Mouse (Mus musculus): Measurements from ENCODE around the gene Tns2. TPM values are rescaled to one million over a fixed set of nuclear protein-coding genes. Genes with fewer than 3 reads are reported as not detected.

Gene Tns2
- polyA plus RNA-seq, 1 experiment from 2014 or later, result 30.1 TPM

- Histone ChIP-seq H3K4me1 (ENCODE audit: control insufficient read depth in 2 of 2, insufficient read depth in 2 of 2, low read length in 2 of 2) (peaks cover 10 to 15% of the 10 kb centered on the region in 2 experiments; a peak in 2 of 4 replicates), H3K9ac (ENCODE audit: low read length) (no peak overlapping the region), H3K9me3 (ENCODE audit: control insufficient read depth, low read length) (no peaks in the 10 kb centered on the region), H3K4me2 (ENCODE audit: low read length) (no peak overlapping the region), H3K27ac (replicated peaks in 1 of 2; ENCODE audit: control insufficient read depth in 1 of 2, insufficient read depth in 1 of 2, low read depth in 2 of 2, low read length in 2 of 2) (no peak overlapping the region), H3K4me3 (ENCODE audit: control insufficient read depth in 1 of 2, insufficient read depth in 1 of 2, low read depth in 1 of 2, low read length in 2 of 2) (no peak overlapping the region), H3K27me3 (ENCODE audit: control insufficient read depth, insufficient read depth, low read length) (peaks cover 22% of the 10 kb centered on the region), H3K36me3 (ENCODE audit: control insufficient read depth, insufficient read depth, low read length) (no peaks in the 10 kb centered on the region)
- ATAC-seq (ENCODE audit: insufficient number of reproducible peaks, insufficient read depth, low FRiP score, low read depth), result no peak
- WGBS, result 82% methylated on average over 5 of the region's 5 CpGs
Measured at GRCm38 (mm10) chr15:102141120-102141519, 40.9 kb downstream of the Tns2 start.

GRCm38 (mm10) chr15:102142914-102143912 lies 43.0 kb downstream of the Tns2 start:
- Histone ChIP-seq H3K36me3 (ENCODE audit: control insufficient read depth, insufficient read depth, low read length) (no peaks in the 10 kb centered on the region), H3K4me3 (ENCODE audit: control insufficient read depth in 1 of 2, insufficient read depth in 1 of 2, low read depth in 1 of 2, low read length in 2 of 2) (no peak overlapping the region), H3K4me2 (ENCODE audit: low read length) (no peak overlapping the region), H3K27me3 (ENCODE audit: control insufficient read depth, insufficient read depth, low read length) (peaks cover 22% of the 10 kb centered on the region), H3K27ac (replicated peaks in 1 of 2; ENCODE audit: control insufficient read depth in 1 of 2, insufficient read depth in 1 of 2, low read depth in 2 of 2, low read length in 2 of 2) (no peak overlapping the region), H3K9me3 (ENCODE audit: control insufficient read depth, low read length) (no peaks in the 10 kb centered on the region), H3K9ac (ENCODE audit: low read length) (no peak overlapping the region), H3K4me1 (ENCODE audit: control insufficient read depth in 2 of 2, insufficient read depth in 2 of 2, low read length in 2 of 2) (peaks cover 9 to 10% of the 10 kb centered on the region in 2 experiments; a peak in 2 of 4 replicates)
- no peak for ATAC-seq (ENCODE audit: insufficient number of reproducible peaks, insufficient read depth, low FRiP score, low read depth)
- WGBS, result 54% methylated on average over 23 of the region's 23 CpGs

DNA sequence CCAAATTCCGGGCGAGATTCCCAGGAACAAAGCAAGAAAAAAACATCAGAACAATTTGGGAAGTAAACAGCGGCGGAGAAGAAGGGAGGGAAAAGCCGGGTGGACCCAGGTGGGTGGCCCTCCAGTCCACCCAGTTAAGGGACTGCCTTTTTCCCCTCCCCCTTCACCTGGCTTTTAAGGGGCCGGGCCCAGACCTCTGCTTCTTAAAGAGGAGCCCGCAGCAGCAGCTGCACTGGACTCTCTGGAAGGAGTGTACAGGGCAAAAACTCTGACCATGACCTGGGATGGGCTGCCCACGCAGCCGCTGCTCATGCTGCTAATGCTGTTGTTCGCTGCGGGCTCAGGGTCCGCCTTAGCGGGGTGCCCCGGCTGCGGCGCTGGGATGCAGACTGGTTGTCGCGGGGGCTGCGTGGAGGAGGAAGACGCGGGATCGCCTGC lies 44.1 kb downstream of the Tns2 start, which contains the start of gene Igfbp6:
Gene Igfbp6, plus strand, starts transcription at position 89 of the 438 bp plus-strand sequence.
- H3K27ac ChIP-seq (replicated peaks in 1 of 2; ENCODE audit: control insufficient read depth in 1 of 2, insufficient read depth in 1 of 2, low read depth in 2 of 2, low read length in 2 of 2), result no peak within 1 kb of the TSS
- no peak for ATAC-seq (ENCODE audit: insufficient number of reproducible peaks, insufficient read depth, low FRiP score, low read depth)
- H3K36me3 ChIP-seq (ENCODE audit: control insufficient read depth, insufficient read depth, low read length), result no peaks in the 10 kb centered on the region
- 10% methylated on average over 22 of the region's 22 CpGs for WGBS
- H3K4me3 ChIP-seq (ENCODE audit: control insufficient read depth in 1 of 2, insufficient read depth in 1 of 2, low read depth in 1 of 2, low read length in 2 of 2), result peak within 1 kb of the TSS; percentile 11 to 18; a peak in 2 of 4 replicates
- H3K4me2 ChIP-seq (ENCODE audit: low read length), result peak within 1 kb of the TSS; percentile 54
- H3K27me3 ChIP-seq (ENCODE audit: control insufficient read depth, insufficient read depth, low read length), result peaks cover 22% of the 10 kb centered on the region
- H3K9me3 ChIP-seq (ENCODE audit: control insufficient read depth, low read length), result no peaks in the 10 kb centered on the region
- peak within 1 kb of the TSS; percentile 21; the same call in 1 of the 2 replicates for H3K9ac ChIP-seq (ENCODE audit: low read length)
- H3K4me1 ChIP-seq (ENCODE audit: control insufficient read depth in 2 of 2, insufficient read depth in 2 of 2, low read length in 2 of 2), result peaks cover 9 to 10% of the 10 kb centered on the region in 2 experiments; a peak in 2 of 4 replicates

DNA sequence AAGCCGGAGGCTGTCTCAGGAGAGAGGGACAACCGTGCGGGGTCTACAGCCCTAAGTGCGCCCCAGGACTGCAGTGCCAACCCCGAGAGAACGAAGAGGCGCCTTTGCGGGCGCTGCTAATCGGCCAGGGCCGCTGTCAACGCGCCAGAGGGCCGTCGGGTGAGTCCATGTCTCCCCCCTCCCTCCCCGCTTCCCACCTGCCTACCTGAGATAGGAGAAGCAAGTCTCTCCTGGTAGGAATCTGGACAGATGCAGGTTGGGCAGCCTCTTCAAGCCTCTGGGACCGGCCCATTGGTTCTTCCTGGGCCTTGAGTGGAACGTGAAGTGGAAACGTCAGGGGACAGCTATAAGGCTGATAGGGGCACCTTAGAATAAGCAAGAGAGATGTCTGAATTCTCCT lies 44.5 kb downstream of the Tns2 start:
- Histone ChIP-seq H3K36me3 (ENCODE audit: control insufficient read depth, insufficient read depth, low read length) (no peaks in the 10 kb centered on the region), H3K27ac (replicated peaks in 1 of 2; ENCODE audit: control insufficient read depth in 1 of 2, insufficient read depth in 1 of 2, low read depth in 2 of 2, low read length in 2 of 2) (no peak overlapping the region), H3K27me3 (ENCODE audit: control insufficient read depth, insufficient read depth, low read length) (peaks cover 22% of the 10 kb centered on the region), H3K9ac (ENCODE audit: low read length) (peak overlapping the region; percentile 21; the same call in 1 of the 2 replicates), H3K4me2 (ENCODE audit: low read length) (peak overlapping the region; percentile 54), H3K9me3 (ENCODE audit: control insufficient read depth, low read length) (no peaks in the 10 kb centered on the region), H3K4me1 (ENCODE audit: control insufficient read depth in 2 of 2, insufficient read depth in 2 of 2, low read length in 2 of 2) (peaks cover 9 to 10% of the 10 kb centered on the region in 2 experiments; a peak in 2 of 4 replicates), H3K4me3 (ENCODE audit: control insufficient read depth in 1 of 2, insufficient read depth in 1 of 2, low read depth in 1 of 2, low read length in 2 of 2) (peak overlapping the region; percentile 11 to 18; a peak in 2 of 4 replicates)
- ATAC-seq (ENCODE audit: insufficient number of reproducible peaks, insufficient read depth, low FRiP score, low read depth), result no peak
- WGBS, result 12% methylated on average over 16 of the region's 19 CpGs

GRCm38 (mm10) chr15:102145330-102145729 lies 45.1 kb downstream of the Tns2 start:
- ATAC-seq (ENCODE audit: insufficient number of reproducible peaks, insufficient read depth, low FRiP score, low read depth), result no peak
- Histone ChIP-seq H3K27me3 (ENCODE audit: control insufficient read depth, insufficient read depth, low read length) (peaks cover 22% of the 10 kb centered on the region), H3K4me3 (ENCODE audit: control insufficient read depth in 1 of 2, insufficient read depth in 1 of 2, low read depth in 1 of 2, low read length in 2 of 2) (no peak overlapping the region), H3K27ac (replicated peaks in 1 of 2; ENCODE audit: control insufficient read depth in 1 of 2, insufficient read depth in 1 of 2, low read depth in 2 of 2, low read length in 2 of 2) (no peak overlapping the region), H3K9ac (ENCODE audit: low read length) (no peak overlapping the region), H3K36me3 (ENCODE audit: control insufficient read depth, insufficient read depth, low read length) (no peaks in the 10 kb centered on the region), H3K9me3 (ENCODE audit: control insufficient read depth, low read length) (no peaks in the 10 kb centered on the region), H3K4me2 (ENCODE audit: low read length) (no peak overlapping the region), H3K4me1 (ENCODE audit: control insufficient read depth in 2 of 2, insufficient read depth in 2 of 2, low read length in 2 of 2) (peaks cover 11 to 12% of the 10 kb centered on the region in 2 experiments)
- 77% methylated on average over 10 of the region's 10 CpGs for WGBS

GRCm38 (mm10) chr15:102146089-102146488 lies 45.9 kb downstream of the Tns2 start:
- no peak overlapping the region for H3K4me3 ChIP-seq (ENCODE audit: control insufficient read depth in 1 of 2, insufficient read depth in 1 of 2, low read depth in 1 of 2, low read length in 2 of 2)
- no peak overlapping the region for H3K27ac ChIP-seq (replicated peaks in 1 of 2; ENCODE audit: control insufficient read depth in 1 of 2, insufficient read depth in 1 of 2, low read depth in 2 of 2, low read length in 2 of 2)
- H3K27me3 ChIP-seq (ENCODE audit: control insufficient read depth, insufficient read depth, low read length), result peaks cover 22% of the 10 kb centered on the region
- H3K9ac ChIP-seq (ENCODE audit: low read length), result no peak overlapping the region
- peaks cover 16 to 19% of the 10 kb centered on the region in 2 experiments for H3K4me1 ChIP-seq (ENCODE audit: control insufficient read depth in 2 of 2, insufficient read depth in 2 of 2, low read length in 2 of 2)
- H3K4me2 ChIP-seq (ENCODE audit: low read length), result no peak overlapping the region
- no peaks in the 10 kb centered on the region for H3K36me3 ChIP-seq (ENCODE audit: control insufficient read depth, insufficient read depth, low read length)
- no peak for ATAC-seq (ENCODE audit: insufficient number of reproducible peaks, insufficient read depth, low FRiP score, low read depth)
- no peaks in the 10 kb centered on the region for H3K9me3 ChIP-seq (ENCODE audit: control insufficient read depth, low read length)
- 53% methylated on average over 5 of the region's 5 CpGs for WGBS

GRCm38 (mm10) chr15:102146882-102147281 lies 46.7 kb downstream of the Tns2 start:
- Histone ChIP-seq H3K9me3 (ENCODE audit: control insufficient read depth, low read length) (no peaks in the 10 kb centered on the region), H3K27me3 (ENCODE audit: control insufficient read depth, insufficient read depth, low read length) (peaks cover 22% of the 10 kb centered on the region), H3K27ac (replicated peaks in 1 of 2; ENCODE audit: control insufficient read depth in 1 of 2, insufficient read depth in 1 of 2, low read depth in 2 of 2, low read length in 2 of 2) (no peak overlapping the region), H3K4me3 (ENCODE audit: control insufficient read depth in 1 of 2, insufficient read depth in 1 of 2, low read depth in 1 of 2, low read length in 2 of 2) (no peak overlapping the region), H3K9ac (ENCODE audit: low read length) (no peak overlapping the region), H3K36me3 (ENCODE audit: control insufficient read depth, insufficient read depth, low read length) (no peaks in the 10 kb centered on the region), H3K4me2 (ENCODE audit: low read length) (no peak overlapping the region), H3K4me1 (ENCODE audit: control insufficient read depth in 2 of 2, insufficient read depth in 2 of 2, low read length in 2 of 2) (peaks cover 16 to 19% of the 10 kb centered on the region in 2 experiments)
- 0% methylated on average over 1 of the region's 1 CpGs for whole genome bisulfite sequencing
- ATAC-seq (ENCODE audit: insufficient number of reproducible peaks, insufficient read depth, low FRiP score, low read depth), result no peak

All from heart, embryonic 14.5 days (tissue).